In genomic region chr6:92468892-92469291, GRCm38 (mm10) we compare ENCODE assay signal across 12 mouse cellular contexts.
DNase-seq lines count a peak whose midpoint lies in the region; ATAC-seq and TF ChIP-seq lines count a peak whose summit lies in the region.
"Had no signal": no experiment of that assay in that cellular context is flagged by ENCODE, and none has a peak within 500 bp of the region (broad histone marks: within the 10 kb centered on the region; RNA-seq: fewer than 3 reads in every experiment).

No protein-coding gene starts in this region.

- no peaks in the 10 kb centered on the region for H3K36me3 ChIP-seq in liver, postnatal 0 days (replicated peaks; ENCODE audit: insufficient read depth, low read length)
- no peaks in the 10 kb centered on the region for H3K36me3 ChIP-seq in heart, embryonic 12.5 days
- H3K36me3 ChIP-seq: forebrain, embryonic 12.5 days; liver, embryonic 13.5 days had no signal

- H3K27me3 ChIP-seq in liver, postnatal 0 days (ENCODE audit: insufficient read depth, low read length): no peaks in the 10 kb centered on the region
- H3K27me3 ChIP-seq in heart, embryonic 12.5 days (replicated peaks): no peaks in the 10 kb centered on the region
- H3K27me3 ChIP-seq: forebrain, embryonic 12.5 days; liver, embryonic 13.5 days had no signal

- no peak for ATAC-seq in liver, postnatal 0 days
- ATAC-seq in heart, embryonic 12.5 days (ENCODE audit: insufficient number of reproducible peaks, low FRiP score): no peak
- peak; percentile 80 for ATAC-seq in megakaryocyte progenitor cell, adult 5-6 weeks (replicated peaks; ENCODE audit: poor library complexity)

- H3K9me3 ChIP-seq in liver, postnatal 0 days (ENCODE audit: low read length): no peaks in the 10 kb centered on the region
- H3K9me3 ChIP-seq in heart, embryonic 12.5 days (replicated peaks): no peaks in the 10 kb centered on the region
- H3K9me3 ChIP-seq: forebrain, embryonic 12.5 days; liver, embryonic 13.5 days had no signal

- no peak overlapping the region for H3K9ac ChIP-seq in liver, postnatal 0 days (replicated peaks)
- no peak overlapping the region for H3K9ac ChIP-seq in heart, embryonic 12.5 days
- H3K9ac ChIP-seq: forebrain, embryonic 12.5 days; liver, embryonic 13.5 days had no signal

- H3K4me3 ChIP-seq in liver, postnatal 0 days (ENCODE audit: low read depth, low read length): no peak overlapping the region
- no peak overlapping the region for H3K4me3 ChIP-seq in heart, embryonic 12.5 days
- H3K4me3 ChIP-seq: forebrain, embryonic 12.5 days; liver, embryonic 13.5 days had no signal

- no peak for TF ChIP-seq CTCF in liver, postnatal 0 days (IDR thresholded peaks at IDR 0.05; ENCODE audit: low read depth)

- peak; percentile 37 to 59 for DNase-seq in heart, adult 18-20 months
- DNase-seq in heart, postnatal 4 days: no peak
- DNase-seq in liver, postnatal 0 days: no peak
- DNase-seq in liver: no peak
- DNase-seq in frontal cortex, postnatal 10 days (ENCODE audit: low spot score in 2 of 2): no peak
- DNase-seq in thymus, postnatal 36 days: no peak
- DNase-seq: B cell, adult 2 months; liver, embryonic 13.5 days; midbrain, embryonic 14.5 days had no signal

- H3K4me2 ChIP-seq in liver, postnatal 0 days (ENCODE audit: low read depth, low read length): no peak overlapping the region
- H3K4me2 ChIP-seq in heart, embryonic 12.5 days: no peak overlapping the region
- H3K4me2 ChIP-seq: forebrain, embryonic 12.5 days; liver, embryonic 13.5 days had no signal

- no peaks in the 10 kb centered on the region for H3K4me1 ChIP-seq in liver, postnatal 0 days (ENCODE audit: insufficient read depth)
- H3K4me1 ChIP-seq in heart, embryonic 12.5 days (replicated peaks): peaks cover 59% of the 10 kb centered on the region

- TF ChIP-seq EP300 in liver, postnatal 0 days (IDR thresholded peaks at IDR 0.05; ENCODE audit: low read depth): no peak

- H3K27ac ChIP-seq in liver, postnatal 0 days (ENCODE audit: low read depth): peak overlapping the region; percentile 22; the same call in 1 of the 2 replicates
- peak overlapping the region; percentile 75 for H3K27ac ChIP-seq in heart, embryonic 12.5 days (ENCODE audit: poor library complexity, severe bottlenecking)
- H3K27ac ChIP-seq: forebrain, embryonic 12.5 days; liver, embryonic 13.5 days had no signal

- 43% methylated on average over 4 of the region's 4 CpGs for WGBS in liver, postnatal 0 days (ENCODE audit: insufficient replicate concordance)
- WGBS in heart, embryonic 12.5 days: 57% methylated on average over 4 of the region's 4 CpGs

Comparison
In these comparisons a context has a peak if more than half of its experiments do, and no peak if none do; other contexts are left out.
1. DNase-seq: peak in heart, adult 18-20 months (2 of 2); none in heart, postnatal 4 days (single experiment), liver, postnatal 0 days (single experiment), liver (single experiment), frontal cortex, postnatal 10 days (0 of 2) and thymus, postnatal 36 days (0 of 2).